Mouse (Mus musculus) cerebral cortex, adult 2 months (tissue): ENCODE measurements around the gene Ncoa4.

Source experiments
- WGBS: fragments of 180-500 bp; shearing (Covaris S2); methylation state at CpG from one replicate; pipeline ENCODE4 v1.1.7; 2018; 5-methylcytosine and 5-hydroxymethylcytosine counted together

Ncoa4 gene

DNA sequence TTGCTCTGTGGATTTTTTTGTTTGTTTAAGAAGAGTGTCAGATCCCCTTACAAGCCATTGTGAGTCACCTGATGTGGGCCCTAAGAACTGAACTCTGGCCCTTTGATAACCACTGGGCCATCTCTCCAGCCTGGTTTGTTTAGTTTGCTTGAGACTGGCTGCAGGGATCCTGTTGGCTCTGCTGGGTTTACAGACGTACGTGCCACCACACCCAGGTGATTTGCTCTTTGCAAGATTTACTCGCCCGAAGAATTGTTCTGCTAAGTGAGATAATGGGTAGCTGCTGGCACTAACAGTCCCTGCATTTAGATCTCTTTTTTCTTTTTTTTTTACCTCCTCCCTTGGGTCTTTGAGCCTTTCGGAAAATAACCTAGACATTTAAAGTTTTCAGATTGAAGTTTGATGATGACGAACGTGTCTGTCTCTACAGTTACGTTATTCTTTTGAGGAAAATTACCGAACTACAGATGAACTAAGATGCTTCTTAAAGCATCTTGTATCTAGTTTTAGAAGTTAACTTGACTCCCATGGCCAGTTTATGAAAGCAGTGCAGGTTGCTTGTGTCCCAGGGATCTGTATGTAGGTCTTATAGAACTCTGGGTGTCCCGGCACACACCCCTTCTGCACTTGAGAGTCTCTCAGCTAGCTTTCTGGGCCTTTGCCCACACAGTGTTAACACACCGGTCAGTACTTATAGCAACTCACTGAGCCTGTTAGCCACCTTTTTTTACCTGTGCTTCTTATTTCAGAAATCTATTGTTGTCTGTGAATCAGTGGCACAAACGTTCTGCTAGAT lies 1.6 kb downstream of the Ncoa4 start:
- 78% methylated on average over 12 of the region's 12 CpGs for WGBS

DNA sequence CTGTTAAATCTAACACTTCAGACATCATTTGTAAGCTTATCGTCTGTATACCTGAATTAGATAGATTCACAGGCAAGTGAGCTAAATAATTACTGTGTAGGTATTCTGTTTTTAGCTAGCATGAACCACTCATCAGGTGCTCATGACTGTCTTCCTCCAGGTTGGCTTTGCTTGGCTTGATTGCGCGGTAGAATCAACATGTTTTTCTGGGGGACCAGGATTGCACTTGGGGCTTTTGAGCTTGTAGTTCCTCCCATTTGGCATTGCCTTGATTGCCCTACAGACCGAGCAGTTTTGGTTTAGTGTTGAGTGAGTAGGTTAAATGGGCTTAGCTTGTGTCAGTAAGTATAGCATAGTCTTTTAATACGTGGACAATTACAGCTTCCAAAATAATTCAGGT lies 2.6 kb downstream of the Ncoa4 start:
- WGBS: 85% methylated on average over 5 of the region's 5 CpGs

DNA sequence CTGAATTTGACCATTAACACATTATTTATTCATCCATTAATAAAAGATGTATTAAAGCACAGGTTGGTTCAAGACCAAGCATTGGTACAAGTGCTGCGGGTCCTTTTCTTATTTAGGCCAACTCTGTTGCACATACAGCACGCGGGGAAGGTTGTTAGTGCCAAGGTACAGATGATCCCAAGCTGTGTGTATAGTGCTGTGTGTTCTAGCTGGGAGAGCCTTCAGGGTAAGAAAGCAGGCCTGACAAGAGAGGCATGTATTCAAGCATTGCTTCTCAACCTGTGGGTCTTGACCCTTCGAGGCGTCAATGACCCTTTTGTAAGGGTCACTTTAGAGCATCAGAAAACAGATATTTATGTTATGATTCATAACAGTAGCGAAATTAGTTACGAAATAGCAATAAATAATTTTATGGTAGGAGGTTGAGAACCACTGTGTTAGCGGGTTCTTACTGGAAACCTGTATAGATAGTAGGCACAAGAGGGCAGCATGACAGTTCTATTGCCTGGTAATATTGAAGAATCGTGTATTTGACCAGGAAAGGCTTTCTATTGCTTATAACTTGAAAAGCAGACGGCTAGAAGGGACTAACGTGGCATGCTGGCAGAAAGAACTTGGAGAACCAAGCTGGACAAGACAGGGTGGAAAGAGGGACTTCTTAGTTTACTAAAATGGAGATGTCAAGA lies 3.7 kb downstream of the Ncoa4 start:
- WGBS: 87% methylated on average over 11 of the region's 11 CpGs

DNA sequence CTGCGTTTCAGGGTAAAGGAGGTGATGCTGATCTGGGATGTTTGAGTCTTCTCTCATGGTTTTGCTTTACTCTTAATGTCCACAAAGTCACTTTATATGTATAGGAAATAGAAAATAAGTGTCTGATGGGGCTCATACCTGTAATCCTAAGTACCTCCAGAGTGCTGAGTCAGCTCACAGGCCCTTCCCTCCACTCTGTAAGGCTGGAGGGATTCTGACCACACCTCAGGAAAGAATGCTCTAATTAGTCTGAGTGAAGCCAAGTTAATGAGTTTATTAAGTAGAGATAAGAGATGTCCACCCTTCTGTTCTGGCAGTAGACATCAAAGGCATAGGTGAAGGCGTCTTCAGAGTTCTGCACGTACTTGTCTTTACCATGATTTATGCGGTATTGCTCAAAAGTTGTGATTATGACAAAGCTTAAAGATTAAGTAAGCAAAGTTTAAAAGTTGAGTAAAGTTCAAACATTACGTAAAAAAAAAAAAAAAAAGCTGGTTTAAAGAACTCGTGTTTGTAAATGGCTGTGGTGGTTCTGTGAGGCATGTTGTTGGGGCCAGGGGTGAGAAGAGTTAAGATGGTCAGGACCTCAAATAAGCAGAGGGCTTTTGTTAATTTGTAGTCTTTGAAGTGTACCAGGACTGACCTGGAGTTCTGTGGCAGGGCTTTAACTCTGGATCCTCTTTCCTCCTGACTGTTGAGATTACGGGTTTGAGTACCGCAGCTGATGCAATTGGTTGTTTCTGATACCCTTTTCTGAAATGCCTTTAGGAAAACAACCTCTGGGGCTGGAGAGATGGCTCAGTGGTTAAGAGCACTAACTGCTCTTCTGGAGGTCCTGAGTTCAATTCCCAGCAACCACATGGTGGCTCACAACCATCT lies 4.7 kb downstream of the Ncoa4 start:
- 89% methylated on average over 8 of the region's 8 CpGs for WGBS

DNA sequence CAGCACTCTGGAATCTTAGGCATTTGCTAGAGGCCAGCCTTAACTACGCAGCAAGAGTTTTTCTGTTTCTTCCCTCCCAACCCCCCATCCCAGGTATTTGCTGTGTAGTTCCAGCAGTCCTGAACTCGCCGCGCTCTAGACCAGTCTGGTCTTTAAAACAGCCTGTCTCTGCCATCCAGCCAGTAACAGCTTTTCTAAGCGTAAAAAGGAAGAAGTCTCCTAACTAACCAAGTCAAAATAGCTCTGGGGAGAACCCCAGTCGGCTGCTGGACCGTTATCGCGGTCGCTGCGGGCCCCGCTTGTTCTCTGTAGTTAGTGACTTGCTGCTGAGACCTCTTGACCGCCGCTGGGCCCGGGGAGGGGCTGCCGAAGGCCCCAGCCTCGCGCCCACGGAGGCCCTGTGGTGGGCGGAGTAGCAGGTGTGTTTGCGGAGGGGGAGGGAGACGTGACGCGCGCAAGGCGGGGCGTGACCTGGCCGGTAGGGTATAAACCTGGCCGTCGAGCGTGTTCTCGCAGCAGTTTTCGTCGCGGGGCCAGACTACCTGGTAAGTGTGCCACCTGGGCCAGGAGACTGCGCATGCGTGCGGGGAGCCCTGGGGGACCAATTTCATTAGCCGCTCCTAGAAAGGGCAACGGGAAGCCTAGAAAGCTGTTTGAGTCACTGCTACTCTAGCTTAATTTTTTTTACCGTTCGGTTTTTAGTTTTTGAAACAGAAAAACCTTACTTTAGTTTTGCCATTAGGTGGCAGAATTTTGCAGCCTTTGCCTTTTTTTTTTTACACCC lies 5.8 kb downstream of the Ncoa4 start:
- WGBS: 2% methylated on average over 42 of the region's 42 CpGs

DNA sequence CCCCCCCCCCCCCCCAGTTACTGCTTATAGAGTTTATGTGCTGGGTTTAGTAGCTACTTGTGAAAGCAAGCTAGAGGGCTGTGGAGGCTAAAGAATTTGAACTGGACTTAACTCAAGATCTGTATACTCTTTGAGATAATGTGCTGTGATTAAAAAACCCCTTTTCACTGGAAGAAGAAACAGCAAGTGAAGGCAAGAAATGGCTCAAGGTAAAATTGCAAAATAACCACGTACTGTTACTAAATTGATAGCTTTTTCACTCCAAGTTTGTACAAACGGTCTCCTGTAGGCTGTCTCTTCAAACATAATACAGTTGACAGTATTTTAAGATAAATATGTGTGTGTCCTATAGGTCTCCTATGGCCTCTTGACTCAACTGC lies 6.4 kb downstream of the Ncoa4 start:
- 57% methylated on average over 2 of the region's 2 CpGs for WGBS

DNA sequence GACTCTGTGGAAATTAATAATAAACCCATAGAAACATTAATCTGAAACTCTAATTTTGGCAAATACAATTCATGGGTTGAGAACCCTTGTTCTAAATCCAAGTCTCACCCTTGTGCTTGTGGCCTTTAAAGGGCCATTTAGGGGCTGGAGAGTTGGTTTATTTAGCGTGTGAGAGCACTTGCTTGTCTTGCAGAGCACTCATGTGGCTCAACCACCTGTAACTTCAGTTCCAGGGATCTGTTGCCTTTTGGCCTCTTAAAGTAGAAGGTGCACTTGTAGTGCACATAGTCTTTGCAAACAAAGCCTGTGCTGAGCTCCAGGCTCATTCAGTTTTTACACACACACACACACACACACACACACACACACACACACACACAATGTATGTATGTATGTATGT lies 7.2 kb downstream of the Ncoa4 start:
- 52% methylated on average over 1 of the region's 1 CpGs for WGBS

DNA sequence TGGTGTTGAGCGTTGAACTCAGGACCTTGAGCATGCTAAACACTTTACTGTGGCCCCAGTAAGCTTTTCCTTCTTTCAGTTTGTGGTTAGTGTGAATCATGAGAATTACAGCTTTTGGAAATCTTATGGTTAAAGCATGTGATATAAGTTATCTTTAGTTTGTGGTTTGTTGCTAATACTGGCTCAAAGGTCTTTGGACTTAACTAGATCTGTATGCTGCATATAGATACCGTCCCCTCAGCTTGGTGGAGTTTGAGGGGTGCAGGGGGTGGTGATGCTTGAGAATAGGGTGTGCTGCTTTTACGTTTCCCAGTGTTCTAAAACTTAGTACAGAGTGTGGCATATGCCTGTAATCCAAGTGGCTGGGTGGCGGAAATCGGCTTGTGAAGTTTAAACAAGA lies 7.7 kb downstream of the Ncoa4 start:
- 78% methylated on average over 5 of the region's 5 CpGs for WGBS

DNA sequence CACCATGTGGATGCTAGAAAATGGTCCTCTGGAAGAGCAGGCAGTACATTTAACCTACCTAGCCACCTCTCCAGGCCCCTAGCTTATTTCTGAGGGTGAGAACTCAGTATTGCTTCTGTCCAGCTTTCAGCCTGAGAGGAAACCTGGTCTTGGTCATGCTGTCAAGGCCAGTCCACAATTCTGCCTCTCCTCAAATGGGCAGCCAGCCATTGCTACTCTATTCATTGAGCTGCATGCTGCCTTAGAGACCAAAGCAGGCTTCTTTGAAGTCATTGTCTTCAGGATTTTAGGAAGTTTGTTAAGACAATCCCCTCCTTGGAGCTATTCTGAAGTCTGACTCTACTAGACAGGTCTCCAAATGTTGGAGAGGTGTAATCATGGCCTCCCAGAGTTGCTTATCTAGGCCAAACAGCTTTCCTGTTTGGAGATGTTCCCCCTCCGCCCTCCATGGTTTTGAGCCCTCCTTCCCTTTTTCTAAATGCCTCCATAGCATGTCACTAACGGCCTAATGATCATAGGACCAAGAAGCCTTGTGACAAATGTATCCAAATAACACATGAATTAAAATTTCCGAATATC lies 9.1 kb downstream of the Ncoa4 start:
- WGBS: 71% methylated on average over 3 of the region's 3 CpGs

DNA sequence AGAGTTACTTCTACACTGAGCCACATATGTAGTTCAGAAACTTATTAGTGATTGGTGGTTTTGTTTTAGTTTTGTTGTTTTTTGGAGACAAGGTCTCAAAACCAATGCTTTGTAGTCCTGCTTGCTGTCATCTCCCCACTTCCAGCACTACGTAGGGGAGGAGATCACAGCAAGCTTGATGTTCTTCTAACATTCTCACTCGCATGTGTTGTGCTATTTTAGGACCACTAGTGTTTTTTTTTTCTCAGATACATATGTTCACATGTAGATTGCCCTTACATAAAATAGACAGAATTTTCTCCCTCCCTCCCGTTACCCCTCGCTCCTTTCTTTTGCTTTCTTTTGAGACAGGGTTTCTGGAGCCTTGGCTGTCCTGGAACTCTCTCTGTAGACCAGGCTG lies 10.5 kb downstream of the Ncoa4 start:
- WGBS: 51% methylated on average over 4 of the region's 4 CpGs

DNA sequence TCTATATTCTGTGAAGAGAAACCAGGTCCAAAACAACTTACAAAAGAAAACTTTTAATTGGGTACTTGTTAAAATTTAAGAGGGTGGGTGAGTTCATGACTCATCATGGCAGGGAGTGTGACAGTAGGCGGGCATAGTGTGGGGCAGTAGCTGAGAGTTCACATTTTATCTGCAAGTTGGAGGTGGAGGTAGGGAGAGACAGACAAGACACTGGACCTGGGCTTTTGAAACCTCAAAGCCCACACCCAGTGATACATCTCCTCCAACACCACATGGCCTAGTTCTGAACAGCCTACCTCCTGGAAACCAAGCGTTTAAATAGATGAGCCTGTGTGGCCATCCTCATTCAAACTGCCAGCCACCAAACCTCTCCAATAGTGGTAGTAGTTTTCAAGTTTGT lies 15.6 kb downstream of the Ncoa4 start:
- 62% methylated on average over 2 of the region's 2 CpGs for WGBS

DNA sequence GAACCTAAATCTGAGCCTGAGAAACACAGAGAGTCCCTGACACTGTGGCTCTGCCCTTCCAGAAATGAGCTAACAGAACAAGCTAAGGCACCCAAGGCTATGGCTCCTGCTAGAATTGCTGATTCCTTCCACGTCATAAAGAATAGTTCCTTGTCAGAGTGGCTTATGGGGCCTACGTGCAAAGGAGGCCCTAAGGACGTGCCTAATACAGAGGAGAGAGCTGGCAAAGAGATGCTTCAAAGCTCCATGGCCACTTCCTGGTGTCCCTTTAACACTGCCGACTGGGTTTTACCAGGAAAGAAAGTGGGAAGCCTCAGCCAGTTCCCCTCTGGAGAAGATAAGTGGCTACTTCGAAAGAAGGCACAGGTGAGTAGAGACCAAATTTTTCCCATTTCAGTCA lies 16.9 kb downstream of the Ncoa4 start:
- WGBS: 80% methylated on average over 5 of the region's 5 CpGs

DNA sequence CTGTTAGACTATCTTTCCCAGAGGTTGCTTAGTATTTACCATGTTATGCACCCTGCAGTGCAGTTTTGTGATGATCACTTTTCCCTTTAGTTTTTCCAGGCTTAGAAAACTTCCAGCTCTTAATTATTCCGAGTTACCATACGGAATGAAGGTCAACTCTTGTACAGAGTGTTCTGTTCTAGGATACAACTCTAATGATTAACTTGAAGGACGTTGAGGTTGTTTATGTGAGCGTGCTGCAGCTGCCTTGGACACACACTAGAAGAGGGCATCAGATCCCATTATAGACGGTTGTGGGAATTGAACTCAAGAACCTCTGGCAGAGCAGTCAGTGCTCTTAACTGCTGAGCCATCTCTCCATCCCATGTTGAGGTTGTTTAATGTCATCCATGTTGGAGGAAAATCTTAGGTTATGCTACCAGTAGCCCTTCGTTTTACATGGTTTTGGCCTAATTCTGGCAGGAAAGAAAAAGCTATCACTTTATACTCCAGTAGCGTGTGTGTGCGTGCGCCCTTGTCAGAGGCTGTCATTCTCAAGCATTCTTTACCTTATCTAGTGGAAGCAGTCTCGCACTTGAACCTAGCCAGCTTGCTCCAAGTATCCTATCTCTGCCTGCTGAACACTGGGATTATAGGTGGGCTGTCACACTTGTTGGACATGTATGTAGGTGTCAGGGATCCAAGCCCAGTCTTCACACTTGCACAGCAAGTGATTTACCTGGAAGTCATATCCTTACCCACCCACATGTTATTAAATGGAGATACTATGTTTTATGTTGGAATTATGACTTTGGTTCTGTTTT lies 19.9 kb downstream of the Ncoa4 start:
- WGBS: 88% methylated on average over 10 of the region's 10 CpGs

DNA sequence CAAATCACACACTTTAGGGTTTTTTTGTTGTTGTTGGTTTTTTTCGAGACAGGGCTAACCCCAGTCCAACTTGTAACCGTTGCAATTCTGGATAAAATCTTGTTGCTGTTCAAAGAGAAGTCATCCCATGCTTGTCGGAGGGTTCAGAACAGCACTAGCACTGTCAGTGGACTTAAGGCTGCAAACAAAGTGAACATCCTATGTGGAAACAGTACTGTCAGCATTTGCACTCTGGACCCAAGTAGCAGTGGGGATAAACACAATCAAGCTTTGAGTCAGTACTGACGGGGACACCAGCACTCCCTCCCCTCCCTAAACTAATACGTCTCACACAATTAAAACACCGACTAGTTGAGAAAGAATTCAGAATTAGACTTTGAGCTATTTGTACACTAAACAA lies 21.2 kb downstream of the Ncoa4 start:
- 79% methylated on average over 6 of the region's 6 CpGs for WGBS

DNA sequence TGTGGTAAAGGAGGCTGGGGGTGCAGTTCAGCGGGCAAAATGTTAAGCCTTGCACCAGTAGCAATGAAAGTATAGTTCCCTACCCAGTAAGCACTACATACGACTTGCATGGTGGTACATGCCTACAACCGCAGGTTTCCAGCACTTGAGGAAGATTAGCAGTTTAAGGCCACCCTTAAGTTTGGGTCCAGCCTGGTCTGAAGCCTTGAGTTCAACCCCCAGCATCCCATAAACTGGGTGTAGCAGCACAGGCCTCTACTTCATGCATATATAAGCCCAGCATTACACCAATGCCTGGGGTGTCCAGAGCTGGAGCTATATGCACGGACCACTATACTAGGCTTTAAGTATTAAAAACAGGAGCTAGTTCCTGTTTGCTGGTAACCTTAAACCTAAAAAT lies 24.2 kb downstream of the Ncoa4 start:
- WGBS: 92% methylated on average over 4 of the region's 4 CpGs

DNA sequence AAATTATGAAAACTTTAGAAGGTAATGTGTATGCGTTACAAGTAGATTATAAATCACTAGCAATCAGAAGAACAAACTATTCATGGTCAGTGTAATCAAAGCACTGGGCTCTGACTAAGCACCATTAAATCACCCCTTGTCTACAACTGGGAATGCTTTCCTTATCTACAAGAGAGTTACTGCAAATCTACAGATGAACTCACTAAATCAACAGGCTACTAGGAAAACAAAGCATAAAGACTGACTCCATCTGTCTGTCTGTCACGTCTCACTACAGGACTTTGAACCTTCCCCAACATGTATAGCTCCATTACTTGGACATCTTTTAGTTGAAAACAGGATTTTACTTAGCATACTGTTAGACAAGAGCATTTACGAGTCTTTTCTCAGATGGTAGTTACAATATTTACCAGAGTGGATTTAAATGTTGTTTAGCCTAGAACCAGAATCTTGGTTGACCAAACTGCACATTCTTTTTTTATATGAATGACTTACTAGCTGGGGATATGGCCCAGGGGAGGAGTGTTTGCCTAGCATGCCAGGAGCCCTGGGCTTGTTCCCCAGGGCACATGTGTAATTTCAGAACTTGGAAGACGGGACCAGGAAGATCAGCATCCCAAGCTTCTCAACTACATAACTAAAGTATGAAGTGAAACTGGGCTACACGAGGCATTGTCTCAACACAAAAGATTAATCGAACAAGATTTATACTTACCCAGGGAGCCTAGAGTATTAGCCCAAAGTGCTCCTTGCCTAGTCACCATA lies 31.1 kb downstream of the Ncoa4 start:
- WGBS: 87% methylated on average over 6 of the region's 6 CpGs

DNA sequence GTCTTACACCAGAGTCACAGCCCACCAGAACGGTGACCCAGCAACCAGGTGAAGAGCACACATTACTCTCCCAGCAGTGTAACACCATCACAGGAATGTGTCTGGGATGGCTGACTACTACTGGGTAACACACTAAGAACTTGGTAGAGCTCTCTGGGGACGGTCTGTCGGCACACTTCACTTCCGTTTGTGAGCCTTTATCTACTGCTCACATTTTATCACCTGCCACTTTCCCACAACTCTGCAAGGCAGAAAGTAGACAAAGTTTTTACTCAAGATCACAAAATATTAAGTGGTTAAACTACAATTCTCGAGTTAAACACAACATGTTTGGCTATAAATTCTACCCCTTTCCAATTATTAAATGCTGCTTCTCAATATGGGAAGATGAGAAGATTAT lies 32.3 kb downstream of the Ncoa4 start:
- WGBS: 91% methylated on average over 5 of the region's 5 CpGs

DNA sequence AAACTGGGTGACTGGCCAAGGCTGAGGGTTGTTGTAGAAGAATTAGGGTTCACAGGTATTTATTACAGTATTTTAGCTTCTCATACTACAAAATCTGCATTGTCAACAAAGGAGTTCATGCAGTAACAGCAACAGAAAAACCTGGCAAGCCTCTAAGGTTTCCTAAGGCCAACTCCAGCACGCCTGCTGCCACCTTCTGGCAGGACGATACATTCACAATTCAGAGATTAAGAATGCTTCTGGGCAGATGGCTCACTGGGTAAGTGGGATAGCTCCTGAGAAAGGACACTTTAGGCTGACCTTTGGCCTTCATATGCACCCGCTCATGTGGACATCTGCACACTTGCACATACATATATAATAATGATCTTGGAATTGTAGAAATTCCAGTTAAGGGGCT lies 32.8 kb downstream of the Ncoa4 start:
- 27% methylated on average over 3 of the region's 3 CpGs for WGBS

DNA sequence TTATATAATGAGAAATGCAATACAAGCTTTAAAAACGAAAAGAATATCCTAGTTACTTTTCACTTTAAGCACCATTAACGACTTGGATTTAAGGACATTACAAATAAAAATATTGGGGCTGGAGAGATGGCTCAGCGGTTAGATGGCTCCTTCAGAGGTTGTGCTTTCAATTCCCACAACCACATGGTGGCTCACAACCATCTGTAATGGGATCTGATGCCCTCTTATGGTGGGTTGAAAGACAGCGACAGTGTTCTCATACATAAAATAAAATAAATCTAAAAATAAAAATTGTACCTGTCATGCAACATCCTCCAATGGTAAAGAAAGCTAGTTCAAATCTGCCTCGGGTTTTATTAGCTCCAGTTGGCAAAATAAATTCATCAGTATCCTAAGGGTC lies 33.9 kb downstream of the Ncoa4 start:
- WGBS: 74% methylated on average over 5 of the region's 5 CpGs

DNA sequence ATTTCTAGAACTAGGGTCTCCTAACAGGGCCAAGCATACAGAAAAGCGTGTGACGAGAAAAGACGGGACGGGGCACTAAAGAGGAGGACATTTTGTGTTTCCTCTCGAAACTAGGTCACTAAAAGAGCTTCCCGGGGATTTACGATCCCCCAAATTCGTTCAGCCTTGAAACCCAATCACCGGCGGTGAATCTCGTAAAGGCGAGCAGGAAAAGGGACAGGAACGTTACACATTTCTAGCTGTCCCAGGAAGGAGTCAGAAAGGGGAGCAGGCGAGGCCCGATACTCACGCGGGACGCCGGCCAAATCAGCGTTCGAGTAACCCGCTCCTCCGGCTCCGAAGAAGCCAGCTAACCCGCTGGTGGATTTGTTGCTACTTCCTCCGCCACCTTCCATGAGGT lies 41.7 kb downstream of the Ncoa4 start:
- WGBS: under 1% methylated on average over 26 of the region's 26 CpGs
